Mouse (Mus musculus) megakaryocyte, embryonic 14.5 days (primary cell): ENCODE results near the gene Bbs12.

ENCODE experiments used
- FLI1 ChIP-seq: IDR thresholded peaks from 2 replicates; pipeline ENCODE4 v1.6.1; 2012; ENCODE audit warnings: low read length, inconsistent platforms, mixed read lengths
- GATA1 ChIP-seq: IDR thresholded peaks from 3 replicates; pipeline ENCODE4 v1.6.1; 2012; ENCODE audit warnings: mixed read lengths, low read length, inconsistent platforms, borderline replicate concordance

- TF ChIP-seq FLI1 (no peak), GATA1 (no peak)
Measured at GRCm38 (mm10) chr3:37274661-37275060, 37.7 kb upstream of the Bbs12 start.
